Mouse (Mus musculus): ENCODE measurements around the gene Ror1. TPM values are rescaled to one million over a fixed set of nuclear protein-coding genes. Genes with fewer than 3 reads are reported as not detected.

Ror1 gene
- polyA plus RNA-seq, 3 experiments from 2014 or later, result not detected

DNA sequence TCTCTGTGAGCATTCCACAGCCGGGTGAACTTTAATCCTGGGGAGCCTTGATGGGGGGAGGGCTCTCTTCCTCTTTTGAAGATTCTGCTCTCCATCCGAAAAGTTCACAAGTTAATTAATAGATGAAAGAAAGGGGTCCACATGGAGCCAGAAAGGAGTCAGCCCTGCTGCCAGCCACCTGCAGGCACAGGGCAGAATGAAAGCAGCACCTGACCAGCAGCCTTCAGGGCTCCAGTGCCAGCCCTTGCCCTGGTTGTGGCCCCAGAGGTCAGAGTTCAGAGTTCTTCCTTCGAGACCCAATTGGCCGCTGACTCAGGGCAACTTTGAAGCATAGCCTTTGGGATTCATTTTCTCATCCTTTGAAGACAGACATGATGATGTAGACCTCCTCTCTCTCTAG, 23.1 kb downstream of the Ror1 start:
- no peak for ATAC-seq

DNA sequence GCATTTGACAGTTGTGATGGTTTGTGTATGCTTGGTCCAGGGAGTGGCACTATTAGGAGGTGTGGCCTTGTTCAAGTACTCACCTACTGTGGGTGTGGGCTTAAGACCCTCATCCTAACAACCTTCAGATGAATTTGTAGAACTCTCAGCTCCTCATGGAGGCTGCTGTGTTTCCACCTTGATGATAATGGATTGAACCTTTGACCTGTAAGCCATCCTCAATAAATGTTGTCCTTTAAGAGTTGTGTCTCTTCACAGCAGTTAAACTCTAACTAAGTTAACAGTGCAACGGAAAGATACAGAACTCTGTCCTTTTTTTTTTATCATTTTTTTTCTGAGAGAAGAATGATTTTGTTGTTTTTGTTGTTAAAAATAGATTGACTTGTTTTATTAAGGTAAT, 23.8 kb downstream of the Ror1 start:
- ATAC-seq, result no peak

DNA sequence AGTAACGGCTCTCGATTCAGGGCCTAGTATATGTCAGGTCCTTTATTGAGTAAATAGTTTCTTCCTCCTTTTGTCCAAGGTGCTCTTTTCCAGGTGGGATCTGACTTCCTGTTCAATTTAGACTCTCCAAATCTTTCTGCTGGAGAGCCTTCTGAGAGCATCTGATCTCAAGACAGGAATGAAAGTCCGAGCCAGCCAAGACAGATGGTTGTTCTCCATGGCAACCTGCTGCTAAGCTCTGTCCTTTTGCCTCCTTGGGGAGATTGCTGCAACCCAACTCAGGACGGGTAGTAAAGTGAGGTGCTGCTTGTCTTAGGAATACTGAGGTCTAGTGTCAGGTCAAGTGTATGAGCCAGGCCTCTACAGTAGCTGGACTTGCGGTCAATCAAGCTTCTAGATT, 25.0 kb downstream of the Ror1 start:
- no peak for ATAC-seq

DNA sequence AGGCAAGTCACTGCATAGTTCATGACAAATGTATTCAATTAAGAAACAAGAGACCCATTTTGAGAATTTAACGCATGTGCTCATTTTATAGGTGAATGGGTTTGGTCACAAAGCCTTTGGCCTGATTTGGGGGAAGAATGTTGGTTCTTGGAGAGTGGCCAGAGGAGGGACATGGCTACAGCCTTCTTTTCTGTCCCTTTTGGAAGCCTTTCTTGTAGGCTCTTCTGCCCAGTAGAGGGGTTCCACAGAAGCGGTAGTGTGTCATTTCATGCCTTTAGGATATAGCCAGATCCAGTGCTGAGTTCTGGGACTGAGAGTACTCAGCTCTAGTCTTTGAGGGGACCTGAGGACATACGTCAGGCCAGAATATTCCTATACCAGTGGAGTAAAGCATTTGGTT, 26.8 kb downstream of the Ror1 start:
- ATAC-seq, result no peak

DNA sequence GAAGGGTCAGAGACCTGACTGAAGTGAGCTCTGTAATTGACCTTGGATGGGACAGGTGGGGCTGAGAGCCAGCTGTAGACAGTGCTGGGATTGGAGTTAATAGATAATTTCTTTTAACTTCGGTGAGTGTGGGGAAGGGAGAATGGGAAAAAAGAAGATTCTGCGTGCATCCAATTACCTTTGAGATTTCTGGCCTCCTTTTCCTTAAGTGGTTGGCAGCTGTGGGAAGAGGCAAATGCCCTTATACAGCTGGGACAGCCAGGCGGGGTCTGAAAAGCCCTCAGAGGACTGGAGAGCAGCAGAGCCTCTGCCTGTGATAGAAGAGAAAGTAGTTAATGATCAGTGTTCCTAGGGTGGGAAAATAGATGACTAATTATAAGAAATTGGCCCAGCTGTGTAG, 27.9 kb downstream of the Ror1 start:
- no peak for ATAC-seq

GRCm38 (mm10) chr4:100124056-100124455, 28.5 kb downstream of the Ror1 start:
- ATAC-seq, result no peak

DNA sequence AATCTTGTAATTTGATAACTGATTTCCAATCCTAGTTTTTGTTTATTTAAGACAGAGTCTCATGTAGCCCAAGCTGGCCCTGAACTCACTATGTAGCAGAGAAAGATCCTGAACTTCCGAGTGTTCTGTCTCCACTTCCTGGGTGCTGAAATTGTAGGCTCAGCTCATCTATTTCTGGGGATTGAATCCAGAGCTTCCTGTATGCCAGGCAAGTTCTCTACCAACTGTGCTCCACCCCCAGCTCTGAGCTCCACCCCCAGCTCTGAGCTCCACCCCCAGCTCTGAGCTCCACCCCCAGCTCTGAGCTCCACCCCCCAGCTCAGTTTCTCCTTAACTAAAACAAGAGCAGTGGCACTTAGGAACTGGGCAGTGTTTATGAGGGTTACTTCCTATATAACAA, 29.3 kb downstream of the Ror1 start:
- no peak for ATAC-seq

- ATAC-seq, result no peak
Measured at GRCm38 (mm10) chr4:100126531-100127310, 31.1 kb downstream of the Ror1 start.

DNA sequence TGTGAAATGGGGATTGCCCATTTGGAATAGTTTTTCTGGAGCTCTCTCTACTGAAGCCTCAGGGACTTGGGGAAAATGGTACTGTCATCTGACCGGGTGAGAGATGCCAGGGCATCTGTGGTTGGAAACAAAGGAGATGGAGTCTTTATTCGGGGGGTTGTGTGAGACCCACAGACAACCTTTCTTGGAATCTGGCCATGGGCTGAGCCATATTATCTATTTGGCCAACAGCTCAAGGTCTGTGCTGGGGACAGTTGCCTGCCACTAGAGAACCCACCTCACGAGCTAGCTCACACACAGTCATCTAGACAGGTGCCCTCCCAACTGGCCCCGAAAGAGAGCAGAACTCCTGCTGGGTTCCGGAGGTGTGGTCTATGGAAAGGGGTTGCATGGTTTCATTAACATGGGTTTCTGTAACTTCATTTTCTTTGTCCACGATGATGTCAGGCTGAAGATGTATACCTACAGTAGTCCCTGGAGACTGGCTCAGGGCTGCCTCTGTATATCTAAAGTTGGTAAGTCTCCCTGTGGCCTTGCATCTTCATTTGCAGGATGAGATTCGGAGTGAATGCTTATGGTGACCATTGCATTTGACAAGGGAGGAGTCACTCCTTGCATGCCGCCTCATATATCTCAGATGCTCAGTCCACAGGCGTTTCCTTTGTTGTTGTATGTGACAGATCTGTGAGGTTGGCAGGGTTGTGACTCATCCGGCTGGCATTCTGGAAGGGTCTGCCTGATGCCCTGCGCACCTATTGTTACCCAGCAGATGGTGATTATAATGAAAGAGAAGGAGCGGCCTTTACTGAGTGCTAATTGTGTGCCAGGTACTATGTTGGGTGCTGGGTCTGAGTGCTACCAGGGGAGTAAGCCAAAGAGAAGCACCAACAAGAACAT, 32.7 kb downstream of the Ror1 start:
- no peak for ATAC-seq

- ATAC-seq, result no peak
Measured at GRCm38 (mm10) chr4:100129201-100129600, 33.6 kb downstream of the Ror1 start.

DNA sequence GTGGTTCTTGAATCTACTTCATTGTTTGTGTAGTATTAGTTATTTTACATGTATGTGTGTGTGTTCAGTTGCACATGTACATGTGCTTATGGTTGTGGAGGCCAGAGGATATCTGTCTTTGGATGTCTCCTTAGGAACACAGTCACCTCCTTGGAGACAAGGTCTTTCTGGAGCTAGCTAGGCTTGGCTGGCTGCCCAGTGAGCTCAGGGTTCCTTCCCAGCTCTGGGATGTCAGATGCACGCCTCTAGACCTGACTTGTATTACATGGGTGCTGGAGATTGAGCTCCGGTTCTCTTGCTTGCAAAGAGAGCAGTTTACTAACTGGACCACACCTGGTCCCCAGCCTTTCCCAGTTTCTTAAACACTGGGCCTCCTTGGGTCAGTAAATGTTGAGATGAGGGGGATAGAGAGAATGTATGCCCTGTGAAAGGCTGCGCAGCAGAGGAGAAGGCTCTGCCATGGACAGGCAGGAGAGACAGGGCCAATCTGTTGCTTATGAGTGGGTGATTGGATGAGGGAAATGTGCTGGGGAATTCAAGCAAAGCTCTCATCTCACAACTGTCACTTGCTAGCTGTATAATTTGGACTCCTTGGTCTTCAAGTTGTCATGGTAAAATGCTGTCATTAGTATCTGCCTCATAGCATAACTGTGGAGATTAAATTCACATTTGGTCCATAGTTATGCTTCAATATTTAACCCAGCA, 35.3 kb downstream of the Ror1 start:
- ATAC-seq, result no peak

- no peak for ATAC-seq
Measured at GRCm38 (mm10) chr4:100131488-100131887, 35.9 kb downstream of the Ror1 start.

DNA sequence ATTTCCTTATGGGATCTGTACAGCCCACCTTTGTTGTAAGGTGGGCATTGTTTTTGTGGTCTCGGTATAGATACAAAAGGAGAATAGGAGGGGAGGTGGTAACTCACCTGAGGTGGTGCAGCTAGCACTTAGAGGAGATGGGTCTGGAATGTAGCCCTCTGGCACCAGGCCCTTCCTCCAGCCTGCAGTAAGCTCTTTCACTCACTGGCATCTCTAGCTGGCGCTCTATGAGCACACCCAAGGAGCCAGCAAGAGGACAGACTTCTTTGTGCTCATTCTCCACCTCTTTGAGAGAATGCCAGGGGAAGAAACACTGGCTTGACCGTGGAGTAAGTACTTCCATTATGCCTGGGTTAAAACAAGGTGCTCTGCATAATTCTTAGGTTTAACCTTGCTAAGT, 36.7 kb downstream of the Ror1 start:
- ATAC-seq, result no peak

- ATAC-seq, result no peak
Measured at GRCm38 (mm10) chr4:100136046-100136445, 40.5 kb downstream of the Ror1 start.

- no peak for ATAC-seq
Measured at GRCm38 (mm10) chr4:100137102-100137835, 41.7 kb downstream of the Ror1 start.

DNA sequence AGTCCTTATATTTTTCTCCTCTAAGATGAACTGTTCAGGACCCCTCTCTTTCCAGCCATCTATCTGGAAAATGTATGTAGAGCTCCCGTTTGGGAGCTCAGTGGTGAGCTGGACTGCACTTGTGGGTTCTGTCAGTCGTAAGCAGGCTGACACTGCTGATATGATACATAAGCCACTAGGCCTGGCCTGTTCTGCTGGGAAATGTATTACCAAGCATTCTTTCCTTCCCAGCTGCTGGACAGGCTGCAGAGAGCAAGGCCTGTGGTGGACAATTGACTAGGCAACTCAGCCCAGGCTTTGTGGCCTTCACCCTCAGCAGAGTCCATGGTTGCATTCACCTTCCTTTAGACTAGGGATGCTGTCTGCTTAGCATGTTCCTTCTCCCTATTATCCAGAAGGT, 46.0 kb downstream of the Ror1 start:
- no peak for ATAC-seq

DNA sequence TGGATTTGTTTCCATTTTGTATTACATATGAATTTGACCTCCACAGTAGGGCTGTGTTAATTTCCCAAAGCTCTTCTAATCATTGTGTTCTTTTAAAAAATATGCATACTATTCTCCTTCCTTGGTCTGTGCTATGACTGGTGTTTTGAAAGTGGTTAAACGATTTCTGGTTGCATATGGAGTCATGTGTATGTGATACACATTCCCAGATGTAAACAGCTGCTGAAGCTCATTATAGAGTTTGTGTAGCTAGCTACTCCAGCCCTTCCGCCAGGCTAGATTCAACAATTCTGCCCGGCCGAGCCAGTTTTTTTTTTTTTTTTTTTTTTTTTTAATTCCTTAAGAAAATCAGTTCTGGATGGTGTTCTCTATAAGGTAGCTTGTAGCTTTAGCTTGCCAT, 49.2 kb downstream of the Ror1 start:
- no peak for ATAC-seq

GRCm38 (mm10) chr4:100150797-100151196, 55.2 kb downstream of the Ror1 start:
- no peak for ATAC-seq

DNA sequence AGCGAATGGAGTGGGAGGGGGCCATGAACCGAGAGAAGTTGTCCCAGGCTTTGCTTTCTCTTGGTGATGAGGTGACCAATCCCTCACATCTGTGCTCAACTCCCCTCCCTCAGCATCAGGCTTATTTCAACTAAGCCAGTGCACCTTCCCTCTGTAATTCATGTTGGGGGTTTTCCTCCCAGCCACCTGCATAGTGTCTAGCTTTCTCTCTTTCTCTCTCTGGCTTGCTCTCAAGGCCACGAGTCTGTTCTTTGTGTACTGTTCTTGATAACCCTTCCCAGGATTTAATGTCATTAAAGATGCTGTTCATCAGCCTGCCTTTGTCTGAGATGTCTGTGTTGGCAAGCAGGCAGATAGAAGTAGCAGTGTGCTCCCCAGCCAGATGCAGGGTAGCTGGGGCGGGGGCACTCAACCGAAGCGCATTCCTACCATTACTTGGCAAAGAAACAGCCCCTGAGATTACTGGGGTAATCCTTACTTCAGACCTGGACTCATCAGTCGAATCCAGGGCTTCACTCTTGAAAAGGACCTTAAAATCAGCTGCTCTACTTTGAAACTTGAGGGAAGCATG, 59.1 kb downstream of the Ror1 start:
- no peak for ATAC-seq

GRCm38 (mm10) chr4:100155731-100156130, 60.1 kb downstream of the Ror1 start:
- ATAC-seq, result no peak

- no peak for ATAC-seq
Measured at GRCm38 (mm10) chr4:100158401-100158800, 62.8 kb downstream of the Ror1 start.

DNA sequence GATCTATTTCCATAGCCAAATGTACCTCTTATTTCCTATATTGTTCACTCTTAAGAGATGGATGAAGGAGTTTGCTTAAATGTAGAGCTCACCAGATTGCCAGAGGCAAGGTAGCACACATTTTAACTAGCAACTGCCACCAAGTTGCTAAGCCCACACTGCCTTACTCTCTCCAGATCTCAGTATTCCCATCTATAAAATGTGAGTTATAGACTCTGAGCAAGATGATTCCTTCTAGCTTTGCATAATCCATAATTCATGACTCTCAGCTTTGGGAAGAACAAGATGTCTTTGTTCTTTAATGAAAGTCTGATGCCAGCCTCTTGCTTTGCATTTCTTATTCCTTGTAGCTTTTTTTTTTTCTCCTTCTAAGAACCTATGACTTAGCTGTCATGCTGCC, 64.6 kb downstream of the Ror1 start:
- ATAC-seq, result no peak

Data from inflammation-experienced regulatory T-cells, adult 6 months (primary cell).